Mouse (Mus musculus): Measurements from ENCODE around the gene Prdx2. TPM values are rescaled to one million over a fixed set of nuclear protein-coding genes. Genes with fewer than 3 reads are reported as not detected.

Prdx2 gene
- polyA plus RNA-seq, 1 experiment from 2014 or later, result 644 TPM

GRCm38 (mm10) chr8:84935489-84935888 lies 33.9 kb upstream of the Prdx2 start:
- H3K4me3 ChIP-seq (ENCODE audit: low read length), result no peak overlapping the region
- ATAC-seq (ENCODE audit: low read depth), result peak; percentile 28; the same call in 1 of the 2 replicates
- peaks cover 4% of the 10 kb centered on the region for H3K4me1 ChIP-seq (replicated peaks; ENCODE audit: control insufficient read depth, insufficient read depth, low read length)

GRCm38 (mm10) chr8:84936041-84936961 lies 33.1 kb upstream of the Prdx2 start:
- Histone ChIP-seq H3K4me1 (replicated peaks; ENCODE audit: control insufficient read depth, insufficient read depth, low read length) (peaks cover 4% of the 10 kb centered on the region), H3K9ac (ENCODE audit: low read length) (0 out of 2 replicates have a peak overlapping the region, but pooled peaks have one; percentile 1), H3K9me3 (ENCODE audit: control insufficient read depth, low read length) (no peaks in the 10 kb centered on the region), H3K4me2 (ENCODE audit: low read depth, low read length) (peak overlapping the region; percentile 66), H3K27ac (ENCODE audit: low read length) (no peak overlapping the region), H3K27me3 (ENCODE audit: control insufficient read depth, insufficient read depth, low read depth, low read length) (peaks cover 53% of the 10 kb centered on the region), H3K4me3 (ENCODE audit: low read length) (peak overlapping the region; percentile 41), H3K36me3 (ENCODE audit: control insufficient read depth, insufficient read depth, low read length) (no peaks in the 10 kb centered on the region)
- WGBS, result 20% methylated on average over 23 of the region's 23 CpGs
- no peak for ATAC-seq (ENCODE audit: low read depth)

More at GRCm38 (mm10) chr8:84935489-84935888, 33.9 kb upstream of the Prdx2 start:
- 4% methylated on average over 14 of the region's 14 CpGs for WGBS
- no peaks in the 10 kb centered on the region for H3K36me3 ChIP-seq (ENCODE audit: control insufficient read depth, insufficient read depth, low read length)
- no peak overlapping the region for H3K4me2 ChIP-seq (ENCODE audit: low read depth, low read length)
- no peak overlapping the region for H3K27ac ChIP-seq (ENCODE audit: low read length)
- peaks cover 59% of the 10 kb centered on the region for H3K27me3 ChIP-seq (ENCODE audit: control insufficient read depth, insufficient read depth, low read depth, low read length)
- no peak overlapping the region for H3K9ac ChIP-seq (ENCODE audit: low read length)
- no peaks in the 10 kb centered on the region for H3K9me3 ChIP-seq (ENCODE audit: control insufficient read depth, low read length)

DNA sequence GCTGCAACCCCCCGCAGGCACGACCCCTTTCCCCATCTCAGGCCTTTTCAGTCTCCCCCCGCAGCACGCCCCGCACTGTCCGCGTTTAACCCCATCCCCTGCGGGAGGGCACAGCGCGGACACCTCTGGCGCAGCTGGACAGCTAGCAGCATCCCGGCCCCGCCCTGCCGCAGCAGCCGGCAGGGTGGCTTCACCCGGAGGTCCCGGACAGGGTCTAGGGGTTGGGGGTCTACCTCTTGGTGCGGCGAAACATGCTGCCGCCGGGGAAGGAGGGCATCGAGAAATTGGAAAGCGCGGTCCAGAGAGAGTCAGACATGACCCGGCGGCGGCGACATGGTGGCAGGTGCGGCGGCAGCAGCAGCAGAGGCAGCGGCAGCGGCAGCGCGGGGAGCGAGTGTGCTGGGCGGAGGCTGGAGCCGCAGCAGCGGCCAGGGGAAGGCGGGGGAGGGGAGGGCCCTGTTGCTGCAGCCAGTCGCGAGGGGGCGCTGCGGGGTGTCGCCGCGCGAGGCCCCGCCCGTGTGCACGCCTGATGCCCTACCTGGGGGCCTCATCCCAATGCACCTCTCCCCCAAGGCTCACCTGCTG lies 32.3 kb upstream of the Prdx2 start, which contains the start of gene Mast1:
TSS of gene Mast1 (minus strand) at position 398 of the 585 bp plus-strand sequence.
- under 1% methylated on average over 46 of the region's 50 CpGs for WGBS
- no peaks in the 10 kb centered on the region for H3K36me3 ChIP-seq (ENCODE audit: control insufficient read depth, insufficient read depth, low read length)
- no peaks in the 10 kb centered on the region for H3K9me3 ChIP-seq (ENCODE audit: control insufficient read depth, low read length)
- peak; percentile 51; the same call in 1 of the 2 replicates for ATAC-seq (ENCODE audit: low read depth)
- peak within 1 kb of the TSS; percentile 41 for H3K4me3 ChIP-seq (ENCODE audit: low read length)
- H3K27ac ChIP-seq (ENCODE audit: low read length), result no peak within 1 kb of the TSS
- H3K9ac ChIP-seq (ENCODE audit: low read length), result peak within 1 kb of the TSS; percentile 1; the same call in 1 of the 2 replicates
- H3K27me3 ChIP-seq (ENCODE audit: control insufficient read depth, insufficient read depth, low read depth, low read length), result peaks cover 52% of the 10 kb centered on the region
- H3K4me2 ChIP-seq (ENCODE audit: low read depth, low read length), result peak within 1 kb of the TSS; percentile 66
- H3K4me1 ChIP-seq (replicated peaks; ENCODE audit: control insufficient read depth, insufficient read depth, low read length), result peaks cover 4% of the 10 kb centered on the region

DNA sequence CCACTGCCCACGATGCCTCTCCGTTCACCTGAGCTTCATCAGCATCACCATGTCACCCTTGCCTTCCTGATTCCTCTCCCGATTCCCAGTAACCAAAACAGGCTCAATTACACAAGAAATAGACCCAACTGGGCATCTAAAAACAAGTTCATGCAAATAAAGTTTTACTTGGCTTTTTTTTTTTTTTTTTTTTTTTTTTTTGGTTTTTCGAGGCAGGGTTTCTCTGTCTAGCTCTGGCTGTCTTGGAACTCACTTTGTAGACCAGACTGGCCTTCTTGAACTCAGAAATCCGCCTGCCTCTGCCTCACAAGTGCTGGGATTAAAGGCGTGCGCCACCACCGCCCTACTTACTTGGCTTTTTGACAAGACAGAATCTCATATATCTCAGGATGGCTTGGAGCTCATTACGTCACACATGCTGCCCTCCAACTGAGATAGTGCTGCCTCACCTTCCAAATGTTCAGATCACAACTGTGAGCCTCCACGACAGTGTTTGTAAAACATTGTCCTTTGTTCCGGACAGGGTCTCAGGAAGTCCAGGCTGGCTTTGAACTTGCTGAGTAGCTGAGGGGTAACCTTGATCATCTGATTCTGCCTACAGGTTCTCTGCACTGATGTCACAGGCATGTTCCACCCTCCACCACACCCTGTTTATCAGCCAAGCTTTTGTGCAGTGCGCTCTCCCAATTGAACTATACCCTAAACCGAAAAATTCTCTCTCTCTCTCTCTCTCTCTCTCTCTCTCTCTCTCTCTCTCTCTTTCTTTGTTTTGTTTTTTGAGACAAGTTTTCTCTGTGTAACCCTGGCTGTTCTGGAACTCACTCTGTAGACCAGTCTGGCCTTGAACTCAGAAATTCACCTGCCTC lies 31.5 kb upstream of the Prdx2 start:
- H3K27ac ChIP-seq (ENCODE audit: low read length), result no peak overlapping the region
- H3K4me1 ChIP-seq (replicated peaks; ENCODE audit: control insufficient read depth, insufficient read depth, low read length), result peaks cover 4% of the 10 kb centered on the region
- no peak for ATAC-seq (ENCODE audit: low read depth)
- H3K27me3 ChIP-seq (ENCODE audit: control insufficient read depth, insufficient read depth, low read depth, low read length), result peaks cover 52% of the 10 kb centered on the region
- no peaks in the 10 kb centered on the region for H3K36me3 ChIP-seq (ENCODE audit: control insufficient read depth, insufficient read depth, low read length)
- no peak overlapping the region for H3K4me2 ChIP-seq (ENCODE audit: low read depth, low read length)
- 63% methylated on average over 13 of the region's 13 CpGs for WGBS
- H3K9ac ChIP-seq (ENCODE audit: low read length), result no peak overlapping the region
- H3K9me3 ChIP-seq (ENCODE audit: control insufficient read depth, low read length), result no peaks in the 10 kb centered on the region
- H3K4me3 ChIP-seq (ENCODE audit: low read length), result peak overlapping the region; percentile 41; the same call in 1 of the 2 replicates

GRCm38 (mm10) chr8:84943699-84944098 lies 25.7 kb upstream of the Prdx2 start:
- Histone ChIP-seq H3K4me1 (replicated peaks; ENCODE audit: control insufficient read depth, insufficient read depth, low read length) (peaks cover 10% of the 10 kb centered on the region; the same call in 1 of the 2 replicates), H3K9me3 (ENCODE audit: control insufficient read depth, low read length) (no peaks in the 10 kb centered on the region), H3K27ac (ENCODE audit: low read length) (no peak overlapping the region), H3K27me3 (ENCODE audit: control insufficient read depth, insufficient read depth, low read depth, low read length) (peaks cover 45% of the 10 kb centered on the region), H3K4me3 (ENCODE audit: low read length) (no peak overlapping the region), H3K36me3 (ENCODE audit: control insufficient read depth, insufficient read depth, low read length) (no peaks in the 10 kb centered on the region), H3K4me2 (ENCODE audit: low read depth, low read length) (no peak overlapping the region), H3K9ac (ENCODE audit: low read length) (no peak overlapping the region)
- 13% methylated on average over 4 of the region's 4 CpGs for WGBS
- ATAC-seq (ENCODE audit: low read depth), result no peak

DNA sequence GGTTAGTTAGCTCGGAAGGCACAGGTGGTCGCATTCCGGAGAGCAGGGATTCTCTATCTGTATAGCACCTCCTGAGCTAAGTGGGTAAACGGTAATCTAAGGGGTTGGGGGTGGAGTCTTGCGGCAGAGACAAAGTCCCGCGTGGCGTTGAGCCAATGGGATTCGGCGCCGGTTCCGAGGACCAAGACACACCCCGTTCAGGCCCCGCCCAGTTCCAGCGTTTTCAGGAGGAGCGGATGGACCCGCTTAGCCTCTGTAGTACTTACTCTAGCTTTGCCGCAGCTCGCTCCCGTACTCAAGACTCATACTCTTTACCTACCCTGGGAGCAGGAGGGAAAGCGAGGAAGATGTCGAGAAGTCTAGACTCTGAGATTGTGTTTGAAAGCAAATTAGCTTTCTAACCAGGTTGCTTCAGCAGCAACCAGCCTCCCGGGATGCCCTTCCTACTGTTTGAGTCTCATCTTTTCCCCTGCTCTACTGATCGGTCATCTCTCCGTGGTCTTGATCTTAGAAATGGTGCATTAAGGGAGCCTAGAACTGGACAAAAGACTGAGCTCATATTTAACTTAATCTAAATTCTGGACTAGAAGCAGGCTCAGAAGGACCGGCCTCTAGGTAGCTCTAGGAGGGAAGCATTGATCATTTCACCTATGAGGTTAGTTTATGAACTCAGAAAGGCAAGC lies 24.8 kb upstream of the Prdx2 start:
- Histone ChIP-seq H3K9me3 (ENCODE audit: control insufficient read depth, low read length) (no peaks in the 10 kb centered on the region), H3K4me1 (replicated peaks; ENCODE audit: control insufficient read depth, insufficient read depth, low read length) (peaks cover 10% of the 10 kb centered on the region; the same call in 1 of the 2 replicates), H3K27ac (ENCODE audit: low read length) (no peak overlapping the region), H3K4me3 (ENCODE audit: low read length) (no peak overlapping the region), H3K9ac (ENCODE audit: low read length) (no peak overlapping the region), H3K4me2 (ENCODE audit: low read depth, low read length) (no peak overlapping the region), H3K27me3 (ENCODE audit: control insufficient read depth, insufficient read depth, low read depth, low read length) (peaks cover 44% of the 10 kb centered on the region), H3K36me3 (ENCODE audit: control insufficient read depth, insufficient read depth, low read length) (no peaks in the 10 kb centered on the region)
- 4% methylated on average over 26 of the region's 26 CpGs for WGBS
- ATAC-seq (ENCODE audit: low read depth), result 0 out of 2 replicates have a peak, but pooled peaks have one; percentile 41

GRCm38 (mm10) chr8:84945235-84945632 lies 24.2 kb upstream of the Prdx2 start:
- Histone ChIP-seq H3K9me3 (ENCODE audit: control insufficient read depth, low read length) (no peaks in the 10 kb centered on the region), H3K36me3 (ENCODE audit: control insufficient read depth, insufficient read depth, low read length) (no peaks in the 10 kb centered on the region), H3K27ac (ENCODE audit: low read length) (no peak overlapping the region), H3K27me3 (ENCODE audit: control insufficient read depth, insufficient read depth, low read depth, low read length) (peaks cover 44% of the 10 kb centered on the region), H3K4me2 (ENCODE audit: low read depth, low read length) (no peak overlapping the region), H3K4me1 (replicated peaks; ENCODE audit: control insufficient read depth, insufficient read depth, low read length) (peaks cover 10% of the 10 kb centered on the region; the same call in 1 of the 2 replicates), H3K9ac (ENCODE audit: low read length) (no peak overlapping the region), H3K4me3 (ENCODE audit: low read length) (no peak overlapping the region)
- ATAC-seq (ENCODE audit: low read depth), result 0 out of 2 replicates have a peak, but pooled peaks have one; percentile 13
- 4% methylated on average over 11 of the region's 11 CpGs for WGBS

Measured in lung, embryonic 16.5 days (tissue).